Mouse (Mus musculus): Measurements from ENCODE around the gene Zfp358. TPM values are rescaled to one million over a fixed set of nuclear protein-coding genes. Genes with fewer than 3 reads are reported as not detected.

Gene Zfp358
- total RNA-seq (2023), result 1 to 10 TPM; 8.4 to 8.7 TPM

DNA sequence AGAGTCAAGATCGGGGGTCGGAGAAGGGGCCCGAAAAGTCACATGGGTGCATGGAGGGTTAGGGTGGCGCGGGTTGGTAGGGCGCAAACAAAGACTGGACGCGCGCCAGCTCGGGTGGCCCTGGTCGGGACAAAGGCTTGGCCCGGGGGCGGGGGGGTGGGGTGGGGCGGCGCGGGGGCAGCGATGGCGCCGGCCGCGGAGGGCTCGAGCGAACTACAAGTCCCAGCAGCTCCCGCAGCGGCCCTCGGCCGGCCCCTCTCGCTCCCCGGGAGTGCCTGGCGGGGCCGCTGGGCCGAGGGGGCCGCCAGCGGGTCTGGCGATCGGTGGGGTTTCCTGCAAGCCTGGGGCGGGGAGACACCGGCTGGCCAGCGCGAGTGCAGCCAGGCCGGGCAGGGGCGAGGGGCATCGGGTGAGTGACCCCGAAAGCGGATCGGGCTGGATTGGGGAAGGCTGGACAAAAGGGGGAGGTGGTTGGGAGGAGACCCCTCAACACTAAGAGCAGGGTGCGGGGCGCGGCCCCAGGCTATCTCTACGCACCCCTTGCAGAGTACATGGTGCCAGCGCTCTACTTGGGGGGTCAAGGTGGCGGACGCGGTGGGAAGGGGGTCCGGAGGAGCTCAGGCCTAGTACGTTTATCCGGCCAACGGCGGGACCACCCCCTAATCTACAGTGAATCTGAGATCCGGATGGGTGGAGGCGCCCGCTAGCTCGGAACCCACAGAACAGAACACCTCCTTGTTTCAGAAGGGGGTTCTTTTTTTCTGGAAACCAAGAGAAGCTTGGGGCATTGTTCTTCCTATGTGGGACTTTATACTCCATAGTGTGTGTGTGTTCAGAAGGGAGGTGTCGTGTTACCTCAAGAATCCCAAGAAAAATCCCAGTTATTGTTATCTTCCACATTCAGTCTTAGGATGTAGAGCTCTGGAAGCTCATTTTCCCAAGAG, at the start of gene Zfp358:
Gene Zfp358 (plus strand): TSS at position 238 of the 944 bp plus-strand sequence.

DNA sequence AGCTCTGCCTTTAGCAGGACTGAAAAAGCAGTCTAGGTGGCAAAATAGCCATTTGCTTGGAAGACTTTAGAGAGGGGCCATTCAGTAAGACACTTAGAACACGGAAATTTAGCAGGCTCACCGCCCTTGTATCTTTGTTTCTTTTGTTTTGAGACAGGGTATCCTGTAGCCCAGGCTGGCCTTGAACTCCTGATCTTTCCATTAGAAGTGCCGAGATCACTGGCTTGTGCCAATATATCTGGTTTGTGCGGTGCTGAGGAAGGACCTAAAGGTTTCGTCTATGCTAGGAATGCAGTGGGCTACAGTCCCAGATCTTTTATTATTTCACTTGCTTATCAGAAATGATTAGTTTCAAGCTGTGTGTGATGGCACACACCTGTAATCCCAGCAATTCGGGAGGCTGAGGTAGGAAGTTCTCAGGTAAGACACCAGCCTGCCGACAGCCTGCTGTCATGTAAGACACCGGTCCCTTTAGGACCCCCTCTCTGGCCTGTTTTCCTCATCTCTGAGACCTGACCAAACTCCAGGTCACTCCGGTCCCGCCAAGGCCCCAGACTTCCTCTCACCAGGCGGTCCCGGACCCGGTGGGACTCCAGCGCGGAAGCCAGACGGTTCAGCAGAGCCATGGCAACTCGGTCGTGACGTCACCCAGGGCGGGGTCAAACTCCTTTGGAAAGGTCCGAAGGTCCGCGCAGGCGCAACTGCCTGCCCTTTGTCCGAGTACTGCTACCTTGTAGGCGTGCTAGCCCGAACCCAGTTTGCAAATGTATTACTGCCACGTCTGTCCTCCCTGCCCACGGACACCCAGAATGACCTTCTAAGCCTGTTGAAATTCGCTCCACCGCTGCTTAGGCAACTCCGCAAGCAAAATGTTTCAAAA, 25.7 kb upstream of the Zfp358 start, which contains the start of gene Pex11g:
Gene Pex11g (minus strand): TSS at position 675 of the 880 bp plus-strand sequence.

DNA sequence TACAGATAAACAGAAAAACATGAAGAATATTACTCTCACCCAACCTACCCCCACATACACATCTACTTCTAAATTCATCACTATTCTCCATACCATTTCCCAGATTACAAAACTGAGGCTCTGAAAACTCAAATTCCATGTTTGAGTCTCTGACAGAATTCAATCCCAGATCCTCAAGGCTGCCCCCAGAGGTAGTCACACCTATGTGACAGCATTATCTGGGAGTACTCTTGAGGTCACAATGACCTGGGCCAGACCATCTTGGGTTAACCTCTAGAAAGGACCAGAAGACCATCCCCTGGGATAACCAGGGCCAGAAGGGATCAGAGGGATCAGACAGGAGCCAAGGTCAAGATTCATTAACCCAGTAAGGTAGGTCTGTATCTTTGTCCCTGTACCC, 22.4 kb upstream of the Zfp358 start, which contains the start of gene Tex45:
Gene Tex45 (plus strand): TSS at position 301 of the 400 bp plus-strand sequence.

DNA sequence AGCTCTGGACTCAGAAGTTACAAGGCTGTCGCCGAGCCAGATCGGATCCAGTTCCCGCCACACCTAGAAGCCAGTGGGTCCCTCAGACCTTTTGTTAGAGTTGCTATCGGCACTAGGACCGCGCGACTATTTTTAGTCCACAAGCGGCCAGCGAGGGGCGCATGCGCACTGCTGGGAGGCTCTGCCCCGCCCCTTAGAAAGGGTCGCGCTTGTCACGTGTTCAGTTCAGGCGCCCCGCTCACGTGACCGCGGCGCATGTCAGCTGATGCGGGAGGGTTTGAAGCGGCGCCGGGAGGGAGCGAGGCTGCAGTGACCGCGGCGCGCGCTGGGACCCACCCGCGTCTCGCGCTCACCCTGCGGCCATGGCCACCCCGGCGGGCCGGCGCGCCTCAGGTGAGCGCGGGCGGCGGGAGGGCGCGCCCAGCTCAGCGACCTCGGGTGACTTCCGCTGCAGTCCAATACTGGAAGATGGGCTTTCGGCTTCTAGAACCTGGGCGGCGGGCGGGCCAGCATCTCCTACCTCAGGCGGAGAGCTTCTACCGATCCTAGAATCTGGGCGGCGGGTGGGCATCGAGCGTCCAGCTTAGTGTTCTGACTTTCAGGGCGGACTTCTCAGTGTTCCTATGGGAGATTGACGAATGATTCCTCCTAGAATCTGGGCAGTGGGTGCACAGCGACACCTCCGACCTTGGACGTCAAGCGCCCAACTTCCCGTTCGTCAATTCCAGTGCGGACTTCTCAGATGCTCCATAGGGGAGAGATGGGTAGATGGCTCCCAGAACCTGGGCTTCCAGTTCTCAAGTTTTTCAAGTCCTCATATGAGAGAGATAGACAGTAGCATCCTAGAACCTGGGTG, 7.5 kb downstream of the Zfp358 start, which contains the start of gene Mcoln1:
Gene Mcoln1 (plus strand): TSS at position 223 of the 856 bp plus-strand sequence.

DNA sequence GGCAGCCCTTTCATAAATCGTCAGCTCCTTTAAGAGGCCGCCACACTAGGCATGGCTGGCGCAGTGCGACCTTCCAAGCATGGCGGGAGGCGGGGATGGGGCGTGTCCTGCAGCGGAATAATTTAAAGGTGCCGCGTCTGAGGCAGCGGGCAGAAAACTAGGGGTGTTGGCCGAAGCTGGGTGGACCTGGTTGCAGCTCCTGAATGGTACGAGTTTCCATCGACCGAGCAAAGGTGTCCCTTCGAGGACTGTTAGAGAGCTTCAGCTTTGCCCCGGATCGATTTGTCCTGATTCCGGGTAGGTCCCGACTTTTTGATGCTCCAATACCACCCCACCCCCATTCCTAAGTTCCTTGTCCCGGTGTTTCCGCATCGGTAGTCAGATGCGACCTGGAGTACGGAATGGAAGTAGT, 22.3 kb downstream of the Zfp358 start, which contains the start of gene Pnpla6:
Gene Pnpla6 (plus strand): TSS at position 125 of the 412 bp plus-strand sequence.

Other genes with a start within 250 kb of the Zfp358 start
- gene Insr, start 213.5 kb upstream of the Zfp358 start, total RNA-seq (2023), result 10 to 100 TPM; 69.7 to 71.7 TPM
- gene A430078G23Rik, start 139.7 kb upstream of the Zfp358 start, total RNA-seq (2023), result 10 to 100 TPM; 64.5 to 66.6 TPM
- 10 to 100 TPM; 79.7 to 86.1 TPM for gene Arhgef18, start 100.1 kb upstream of the Zfp358 start, total RNA-seq (2023)
- 1 to 10 TPM in 1 of 2 experiments, under 1 TPM in 1; 0.81 to 1.1 TPM for gene Pex11g, start 25.5 kb upstream of the Zfp358 start, total RNA-seq (2023)
- gene Tex45, start 22.3 kb upstream of the Zfp358 start, total RNA-seq (2023), result under 1 TPM; 0.63 to 0.70 TPM
- gene Mcoln1, start 7.3 kb downstream of the Zfp358 start, total RNA-seq (2023), result 10 to 100 TPM; 65.5 to 69.3 TPM
- 10 to 100 TPM; 42.9 to 43.1 TPM for gene Pnpla6, start 22.2 kb downstream of the Zfp358 start, total RNA-seq (2023)
- not detected for gene C330021F23Rik, start 74.9 kb downstream of the Zfp358 start, total RNA-seq (2023)
- gene Camsap3, start 94.2 kb downstream of the Zfp358 start, total RNA-seq (2023), result not detected
- gene Xab2, start 128.2 kb downstream of the Zfp358 start, total RNA-seq (2023), result 10 to 100 TPM; 61.5 to 63.3 TPM
- gene Pet100, start 128.4 kb downstream of the Zfp358 start, total RNA-seq (2023), result 10 to 100 TPM; 79.3 to 83.8 TPM
- gene Pcp2, start 132.4 kb downstream of the Zfp358 start, total RNA-seq (2023), result not detected
- gene Stxbp2, start 137.8 kb downstream of the Zfp358 start, total RNA-seq (2023), result 100 to 1,000 TPM; 245 to 265 TPM
- gene Retn, start 162.6 kb downstream of the Zfp358 start, total RNA-seq (2023), result not detected
- 10 to 100 TPM; 86.1 to 99.6 TPM for gene Mcemp1, start 172.6 kb downstream of the Zfp358 start, total RNA-seq (2023)
- gene Fcor, start 179.2 kb downstream of the Zfp358 start, total RNA-seq (2023), result 1 to 10 TPM; 3.6 to 6.1 TPM
- gene Trappc5, start 183.2 kb downstream of the Zfp358 start, total RNA-seq (2023), result 10 to 100 TPM; 17.4 to 18.4 TPM
- 1 to 10 TPM in 1 of 2 experiments, under 1 TPM in 1; 0.61 to 1.9 TPM for gene Fcer2a, start 201.0 kb downstream of the Zfp358 start, total RNA-seq (2023)
- 1 to 10 TPM in 1 of 2 experiments, under 1 TPM in 1; 0.79 to 1.0 TPM for gene Clec4g, start 227.5 kb downstream of the Zfp358 start, total RNA-seq (2023)